Mouse (Mus musculus) midbrain, embryonic 14.5 days (tissue): ENCODE measurements around the gene Cox19. TPM values are rescaled to one million over a fixed set of nuclear protein-coding genes. Genes with fewer than 3 reads are reported as not detected.

Experiments used
- ATAC-seq: fragments of 200-750 bp; cut with Nextera tagmentation; 2 replicates; pipeline ENCODE4 v1.8.0; 2017; ENCODE audit warnings: moderate number of reproducible peaks, moderate library complexity; ENCODE audit not compliant: low FRiP score, low TSS enrichment
- DNase-seq: peaks from one replicate; pipeline ENCODE4 v3.0.0-alpha.2; 2015
- H3K27ac ChIP-seq: fragments of 300-500 bp; sonication (generic); replicated peaks from 2 replicates; pipeline ENCODE4 v1.5.1; 2014; ENCODE audit warnings: mild to moderate bottlenecking, low read depth, low read length, moderate library complexity
- H3K27me3 ChIP-seq: fragments of 300-500 bp; sonication (generic); 2 replicates; pipeline ENCODE4 v1.6.1; 2014; ENCODE audit warnings: low read length, control low read depth, mixed read lengths; ENCODE audit not compliant: control insufficient read depth, insufficient read depth
- H3K36me3 ChIP-seq: fragments of 300-500 bp; sonication (generic); 2 replicates; pipeline ENCODE4 v1.6.1; 2014; ENCODE audit warnings: low read length, control low read depth; ENCODE audit not compliant: control insufficient read depth, insufficient read depth
- H3K4me1 ChIP-seq: fragments of 300-500 bp; sonication (generic); 2 replicates; pipeline ENCODE4 v1.6.1; 2014; ENCODE audit warnings: mild to moderate bottlenecking, antibody characterized with exemption, low read length, control low read depth; ENCODE audit not compliant: control insufficient read depth, insufficient read depth
- H3K4me2 ChIP-seq: fragments of 300-500 bp; sonication (generic); 2 replicates; pipeline ENCODE4 v1.6.1; 2014; ENCODE audit warnings: mild to moderate bottlenecking, low read length, moderate library complexity
- H3K4me3 ChIP-seq: fragments of 300-500 bp; sonication (generic); replicated peaks from 2 replicates; pipeline ENCODE4 v1.5.1; 2014; ENCODE audit warnings: low read depth, low read length
- H3K9ac ChIP-seq: fragments of 300-500 bp; sonication (generic); replicated peaks from 2 replicates; pipeline ENCODE4 v1.6.1; 2014; ENCODE audit warnings: mild to moderate bottlenecking, low read length, moderate library complexity
- H3K9me3 ChIP-seq: fragments of 300-500 bp; sonication (generic); 2 replicates; pipeline ENCODE4 v1.6.1; 2016; ENCODE audit warnings: low read length, control low read depth, mixed read lengths; ENCODE audit not compliant: control insufficient read depth
- WGBS: fragments of 180-500 bp; shearing (Covaris S2); extraction: QIAGEN DNeasy Blood & Tissue Kit; methylation state at CpG from one replicate; pipeline ENCODE4 v1.1.7; 2014; 5-methylcytosine and 5-hydroxymethylcytosine counted together
- polyA plus RNA-seq: library from polyadenylated mRNA; unstranded; fragments of >200 nt; fragmentation: Nextera tagmentation; extraction: Ambion mirVana; gene quantifications from 2 replicates; pipeline ENCODE4 v1.2.1, GENCODE M21; 2014

The Cox19 gene
- polyA plus RNA-seq = 129 and 130 TPM in 2 replicates

- no peak within 1 kb of the TSS; the same call in 1 of the 2 replicates for H3K9ac ChIP-seq
- no peak within 1 kb of the TSS for H3K4me2 ChIP-seq
- no peaks in the 10 kb centered on the region for H3K4me1 ChIP-seq
- 50% methylated on average over 5 of the region's 5 CpGs for WGBS
- H3K36me3 ChIP-seq = no peaks in the 10 kb centered on the region
- no peak within 1 kb of the TSS for H3K4me3 ChIP-seq
- ATAC-seq (no peak), DNase-seq (no peak)
- H3K27me3 ChIP-seq = no peaks in the 10 kb centered on the region
- H3K27ac ChIP-seq = no peak within 1 kb of the TSS
- H3K9me3 ChIP-seq = no peaks in the 10 kb centered on the region
These were observed at the start of gene Cox19 for GRCm38 (mm10) chr5:139351134-139351533. TSS of gene Cox19 (minus strand) at chr5:139351418.

GRCm38 (mm10) chr5:139399991-139400390 is 48.8 kb upstream of the Cox19 start:
- no peaks in the 10 kb centered on the region for H3K27me3 ChIP-seq
- H3K4me2 ChIP-seq = no peak overlapping the region
- 92% methylated on average over 14 of the region's 14 CpGs for WGBS
- H3K9ac ChIP-seq = no peak overlapping the region
- H3K4me3 ChIP-seq = no peak overlapping the region
- no peaks in the 10 kb centered on the region for H3K4me1 ChIP-seq
- no peak for ATAC-seq
- H3K9me3 ChIP-seq = no peaks in the 10 kb centered on the region
- no peak overlapping the region for H3K27ac ChIP-seq
- no peak for DNase-seq
- H3K36me3 ChIP-seq = no peaks in the 10 kb centered on the region

- ATAC-seq = no peak
- Histone ChIP-seq H3K4me3 (no peak overlapping the region), H3K4me2 (no peak overlapping the region), H3K27me3 (no peaks in the 10 kb centered on the region), H3K27ac (no peak overlapping the region), H3K36me3 (no peaks in the 10 kb centered on the region), H3K9ac (no peak overlapping the region), H3K4me1 (no peaks in the 10 kb centered on the region), H3K9me3 (no peaks in the 10 kb centered on the region)
- DNase-seq = no peak
- WGBS = 87% methylated on average over 5 of the region's 5 CpGs
These were observed 47.6 kb upstream of the Cox19 start for GRCm38 (mm10) chr5:139398786-139399185.

DNA sequence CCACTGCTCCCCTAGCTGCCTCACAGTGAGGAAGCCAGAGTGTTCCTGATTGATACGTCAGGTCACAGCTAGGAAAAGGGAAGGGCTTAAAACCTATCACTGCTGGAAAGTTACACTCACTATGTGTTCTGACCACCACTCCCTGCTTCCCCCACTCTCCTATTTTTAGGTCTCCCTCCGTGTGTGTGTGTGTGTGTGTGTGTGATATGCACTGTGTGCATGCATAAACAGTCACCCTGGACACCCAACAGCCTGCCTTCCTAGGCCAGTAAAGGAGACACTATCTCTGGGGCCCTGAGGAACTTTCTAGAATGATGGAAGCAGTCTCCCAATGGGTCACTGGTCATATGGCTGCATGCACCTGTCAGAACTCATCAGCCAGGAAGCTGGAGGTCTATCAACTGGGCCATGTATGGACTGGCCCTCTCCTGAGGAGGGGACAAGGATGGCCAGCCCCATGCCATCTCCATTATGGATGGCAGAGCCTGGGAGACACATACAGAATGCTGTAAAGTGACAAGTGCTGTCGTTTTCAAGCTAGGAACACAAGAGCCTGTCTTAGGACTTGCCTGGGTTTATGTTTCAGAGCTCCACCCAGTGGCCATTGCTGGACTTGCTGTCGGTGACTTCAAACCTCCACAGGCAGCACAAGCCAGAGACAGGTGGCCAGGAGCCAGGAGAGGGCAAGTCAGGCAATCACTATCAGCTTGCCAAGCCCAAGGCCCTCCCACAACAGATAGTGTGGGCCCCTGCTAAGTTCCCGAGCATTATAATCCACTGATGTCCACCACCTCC is 46.9 kb upstream of the Cox19 start:
- 43% methylated on average over 5 of the region's 5 CpGs for WGBS
- H3K27me3 ChIP-seq = no peaks in the 10 kb centered on the region
- no peak overlapping the region for H3K4me3 ChIP-seq
- peak; percentile 40; the same call in 1 of the 2 replicates for ATAC-seq
- H3K27ac ChIP-seq = no peak overlapping the region
- H3K9me3 ChIP-seq = no peaks in the 10 kb centered on the region
- H3K4me2 ChIP-seq = no peak overlapping the region
- H3K9ac ChIP-seq = no peak overlapping the region
- DNase-seq = peak; percentile 91
- H3K4me1 ChIP-seq = no peaks in the 10 kb centered on the region
- no peaks in the 10 kb centered on the region for H3K36me3 ChIP-seq

GRCm38 (mm10) chr5:139397359-139397916 is 46.2 kb upstream of the Cox19 start:
- no peaks in the 10 kb centered on the region for H3K27me3 ChIP-seq
- no peak overlapping the region for H3K27ac ChIP-seq
- ATAC-seq (no peak), DNase-seq (no peak)
- H3K9ac ChIP-seq = no peak overlapping the region
- 90% methylated on average over 4 of the region's 4 CpGs for WGBS
- H3K4me3 ChIP-seq = no peak overlapping the region
- no peaks in the 10 kb centered on the region for H3K4me1 ChIP-seq
- no peaks in the 10 kb centered on the region for H3K36me3 ChIP-seq
- H3K4me2 ChIP-seq = no peak overlapping the region
- no peaks in the 10 kb centered on the region for H3K9me3 ChIP-seq

DNA sequence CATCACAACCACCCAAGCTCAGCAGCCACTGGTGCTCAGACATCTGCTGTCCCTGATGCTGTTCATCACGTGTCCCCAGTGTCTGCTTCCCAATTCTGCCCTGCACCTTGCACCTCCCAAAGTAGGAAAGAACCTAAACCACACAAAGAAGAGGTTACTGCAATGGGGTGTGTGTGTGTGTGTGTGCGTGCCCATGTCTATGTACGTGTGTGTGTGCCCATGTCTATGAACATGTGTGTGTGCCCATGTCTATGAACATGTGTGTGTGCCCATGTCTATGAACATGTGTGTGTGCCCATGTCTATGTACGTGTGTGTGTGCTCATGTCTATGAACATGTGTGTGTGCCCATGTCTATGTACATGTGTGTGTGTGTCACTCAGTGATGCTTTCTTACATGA is 44.3 kb upstream of the Cox19 start:
- Histone ChIP-seq H3K4me3 (no peak overlapping the region), H3K9ac (no peak overlapping the region), H3K4me2 (no peak overlapping the region), H3K9me3 (no peaks in the 10 kb centered on the region), H3K4me1 (no peaks in the 10 kb centered on the region), H3K27ac (no peak overlapping the region), H3K36me3 (no peaks in the 10 kb centered on the region), H3K27me3 (no peaks in the 10 kb centered on the region)
- 94% methylated on average over 4 of the region's 4 CpGs for WGBS
- ATAC-seq (no peak), DNase-seq (no peak)

GRCm38 (mm10) chr5:139394399-139394798 is 43.2 kb upstream of the Cox19 start:
- DNase-seq (no peak), ATAC-seq (no peak)
- no peak overlapping the region for H3K4me3 ChIP-seq
- H3K4me2 ChIP-seq = no peak overlapping the region
- no peaks in the 10 kb centered on the region for H3K4me1 ChIP-seq
- no peak overlapping the region for H3K27ac ChIP-seq
- H3K36me3 ChIP-seq = no peaks in the 10 kb centered on the region
- H3K9me3 ChIP-seq = no peaks in the 10 kb centered on the region
- 50% methylated on average over 7 of the region's 7 CpGs for WGBS
- H3K9ac ChIP-seq = no peak overlapping the region
- no peaks in the 10 kb centered on the region for H3K27me3 ChIP-seq

DNA sequence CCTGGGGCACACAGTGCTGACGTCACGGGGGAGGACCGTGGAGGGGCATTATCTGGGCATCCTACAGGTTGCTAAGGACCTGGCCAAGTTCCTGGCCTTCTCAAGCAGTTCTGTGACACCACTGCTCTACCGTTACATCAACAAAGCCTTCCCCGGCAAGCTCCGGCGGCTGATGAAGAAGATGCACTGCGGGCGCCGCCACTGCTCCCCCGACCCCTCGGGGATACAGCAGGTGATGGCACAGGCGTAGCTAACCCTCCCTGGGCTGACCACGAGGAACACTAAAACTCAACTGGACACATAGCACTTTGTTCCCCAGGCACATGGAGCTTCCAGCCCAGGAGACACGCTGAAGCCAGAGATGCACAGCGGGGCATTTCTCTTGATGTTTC is 42.0 kb upstream of the Cox19 start:
- WGBS = 86% methylated on average over 16 of the region's 16 CpGs
- H3K36me3 ChIP-seq = no peaks in the 10 kb centered on the region
- no peaks in the 10 kb centered on the region for H3K4me1 ChIP-seq
- H3K9ac ChIP-seq = no peak overlapping the region
- H3K9me3 ChIP-seq = no peaks in the 10 kb centered on the region
- no peak overlapping the region for H3K4me2 ChIP-seq
- H3K27me3 ChIP-seq = no peaks in the 10 kb centered on the region
- ATAC-seq (no peak), DNase-seq (no peak)
- H3K27ac ChIP-seq = no peak overlapping the region
- no peak overlapping the region for H3K4me3 ChIP-seq
